Mouse (Mus musculus) forebrain, postnatal 0 days (tissue): ENCODE results near the gene Nupr1. TPM values are rescaled to one million over a fixed set of nuclear protein-coding genes. Genes with fewer than 3 reads are reported as not detected.
A peak's percentile ranks its signal among the peaks of the same experiment; 100 is the strongest.

Source experiments
- ATAC-seq: fragments of 200-750 bp; cut with Nextera tagmentation; 2 replicates; pipeline ENCODE4 v1.8.0; 2017; ENCODE audit warnings: mild to moderate bottlenecking, moderate library complexity
- DNase-seq: peaks from one replicate; pipeline ENCODE4 v3.0.0-alpha.2; 2015
- H3K27ac ChIP-seq: fragments of 300-500 bp; sonication (generic); 2 replicates; pipeline ENCODE4 v1.5.1; 2014; ENCODE audit warnings: low read depth, mild to moderate bottlenecking, antibody characterized with exemption, low read length, moderate library complexity, mixed read lengths
- H3K27me3 ChIP-seq: fragments of 300-500 bp; sonication (generic); 2 replicates; pipeline ENCODE4 v1.6.1; 2014; ENCODE audit warnings: mild to moderate bottlenecking, low read length, mixed read lengths; ENCODE audit not compliant: insufficient read depth
- H3K36me3 ChIP-seq: fragments of 300-500 bp; sonication (generic); 2 replicates; pipeline ENCODE4 v1.6.1; 2014; ENCODE audit warnings: mild to moderate bottlenecking, moderate library complexity; ENCODE audit not compliant: insufficient read depth
- H3K4me1 ChIP-seq: fragments of 300-500 bp; sonication (generic); 2 replicates; pipeline ENCODE4 v1.6.1; 2014; ENCODE audit warnings: antibody characterized with exemption; ENCODE audit not compliant: insufficient read depth
- H3K4me2 ChIP-seq: fragments of 300-500 bp; sonication (generic); 2 replicates; pipeline ENCODE4 v1.6.1; 2014; ENCODE audit warnings: low read depth, mild to moderate bottlenecking, moderate library complexity
- H3K4me3 ChIP-seq: fragments of 300-500 bp; sonication (generic); 2 replicates; pipeline ENCODE4 v1.5.1; 2014; ENCODE audit warnings: low read depth, low read length, mixed read lengths
- H3K9ac ChIP-seq: fragments of 300-500 bp; sonication (generic); 2 replicates; pipeline ENCODE4 v1.6.1; 2014; ENCODE audit warnings: mild to moderate bottlenecking
- H3K9me3 ChIP-seq: fragments of 300-500 bp; sonication (generic); 2 replicates; pipeline ENCODE4 v1.6.1; 2016; ENCODE audit warnings: low read length
- CTCF ChIP-seq: sonication (generic); IDR thresholded peaks from 2 replicates; pipeline ENCODE4 v1.5.1; 2016; ENCODE audit warnings: antibody characterized with exemption, control low read depth, low read depth
- WGBS: fragments of 180-500 bp; shearing (Covaris S2); extraction: QIAGEN DNeasy Blood & Tissue Kit; methylation state at CpG from one replicate; pipeline ENCODE4 v1.1.7; 2014; 5-methylcytosine and 5-hydroxymethylcytosine counted together
- polyA plus RNA-seq: library from polyadenylated mRNA; unstranded; fragments of >200 nt; fragmentation: Nextera tagmentation; extraction: Ambion mirVana; gene quantifications from 2 replicates; pipeline ENCODE4 v1.2.1, GENCODE M21; 2015
- total RNA-seq: library from RNA; depleted of rRNA; stranded (reverse); fragments of >200 nt; gene quantifications from 2 replicates; pipeline ENCODE4 v1.2.3, GENCODE M21; 2014; rRNA removed

The Nupr1 gene
- total RNA-seq, result 4.8 and 7.3 TPM in 2 replicates
- 15.5 and 18.0 TPM in 2 replicates for polyA plus RNA-seq

DNA sequence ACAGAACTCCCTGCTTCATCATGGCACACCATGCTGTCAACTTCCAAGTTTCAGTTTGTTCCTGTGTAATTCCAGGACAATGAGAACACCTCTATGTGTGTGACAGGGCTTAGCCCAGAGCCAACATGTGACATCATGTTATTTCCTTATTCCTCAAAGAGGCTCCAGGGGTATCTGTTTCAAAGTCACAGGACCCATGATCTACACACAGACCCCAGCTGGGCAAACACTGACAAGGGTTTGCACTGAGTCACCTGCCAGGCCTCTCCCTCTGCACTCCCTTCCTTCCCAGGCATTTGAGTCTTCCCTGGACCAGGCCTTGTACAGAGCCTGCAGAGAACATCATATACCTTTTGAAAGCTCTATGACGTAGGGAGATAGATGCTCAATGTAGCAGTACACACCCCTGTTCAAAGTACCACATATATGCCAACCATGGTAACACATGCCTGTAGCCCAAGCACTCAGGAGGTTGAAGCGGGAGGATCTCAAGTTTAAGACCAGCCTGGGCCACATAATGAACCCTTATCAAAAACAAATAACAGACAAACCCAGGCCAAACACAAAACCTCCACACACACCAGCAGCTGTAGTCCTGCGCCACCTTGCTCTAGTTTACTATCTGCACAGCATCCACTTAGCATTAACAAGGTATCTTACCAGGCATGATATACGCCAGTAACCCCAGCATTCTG lies at the start of gene Nupr1:
Nupr1 (minus strand) TSS at position 38 of the 695 bp plus-strand sequence.
- H3K4me2 ChIP-seq, result no peak within 1 kb of the TSS
- H3K9ac ChIP-seq, result no peak within 1 kb of the TSS
- H3K27me3 ChIP-seq, result no peaks in the 10 kb centered on the region
- H3K9me3 ChIP-seq, result no peaks in the 10 kb centered on the region
- no peak for TF ChIP-seq CTCF
- H3K36me3 ChIP-seq, result no peaks in the 10 kb centered on the region
- 94% methylated on average over 4 of the region's 4 CpGs for WGBS
- no peaks in the 10 kb centered on the region for H3K4me1 ChIP-seq
- DNase-seq (no peak), ATAC-seq (no peak)
- H3K27ac ChIP-seq, result no peak within 1 kb of the TSS
- no peak within 1 kb of the TSS for H3K4me3 ChIP-seq

DNA sequence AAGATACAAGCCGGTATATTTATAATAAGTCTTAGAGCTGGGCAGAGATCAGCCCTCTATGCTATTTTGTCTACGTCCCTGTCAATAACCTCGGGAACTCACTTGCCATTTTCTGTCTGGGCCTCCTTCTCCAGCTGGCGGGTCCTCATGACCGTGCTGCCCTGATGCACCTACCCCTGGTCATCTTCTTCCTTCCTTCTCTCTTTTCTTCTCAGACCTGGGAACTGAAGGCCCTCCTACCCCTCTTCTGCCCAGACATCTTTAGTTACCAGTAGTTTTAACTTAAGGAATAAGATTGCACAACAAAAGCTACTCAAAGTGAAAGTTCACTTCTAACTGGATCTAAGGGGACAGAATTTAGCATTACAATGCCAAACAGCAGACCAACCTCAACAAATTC lies 49.0 kb upstream of the Nupr1 start:
- TF ChIP-seq CTCF, result no peak
- Histone ChIP-seq H3K4me3 (no peak overlapping the region), H3K27me3 (no peaks in the 10 kb centered on the region), H3K27ac (no peak overlapping the region), H3K9me3 (no peaks in the 10 kb centered on the region), H3K9ac (no peak overlapping the region), H3K4me1 (no peaks in the 10 kb centered on the region), H3K36me3 (peaks cover 6% of the 10 kb centered on the region; the same call in 1 of the 2 replicates), H3K4me2 (no peak overlapping the region)
- DNase-seq (no peak), ATAC-seq (no peak)
- WGBS, result 90% methylated on average over 5 of the region's 5 CpGs

DNA sequence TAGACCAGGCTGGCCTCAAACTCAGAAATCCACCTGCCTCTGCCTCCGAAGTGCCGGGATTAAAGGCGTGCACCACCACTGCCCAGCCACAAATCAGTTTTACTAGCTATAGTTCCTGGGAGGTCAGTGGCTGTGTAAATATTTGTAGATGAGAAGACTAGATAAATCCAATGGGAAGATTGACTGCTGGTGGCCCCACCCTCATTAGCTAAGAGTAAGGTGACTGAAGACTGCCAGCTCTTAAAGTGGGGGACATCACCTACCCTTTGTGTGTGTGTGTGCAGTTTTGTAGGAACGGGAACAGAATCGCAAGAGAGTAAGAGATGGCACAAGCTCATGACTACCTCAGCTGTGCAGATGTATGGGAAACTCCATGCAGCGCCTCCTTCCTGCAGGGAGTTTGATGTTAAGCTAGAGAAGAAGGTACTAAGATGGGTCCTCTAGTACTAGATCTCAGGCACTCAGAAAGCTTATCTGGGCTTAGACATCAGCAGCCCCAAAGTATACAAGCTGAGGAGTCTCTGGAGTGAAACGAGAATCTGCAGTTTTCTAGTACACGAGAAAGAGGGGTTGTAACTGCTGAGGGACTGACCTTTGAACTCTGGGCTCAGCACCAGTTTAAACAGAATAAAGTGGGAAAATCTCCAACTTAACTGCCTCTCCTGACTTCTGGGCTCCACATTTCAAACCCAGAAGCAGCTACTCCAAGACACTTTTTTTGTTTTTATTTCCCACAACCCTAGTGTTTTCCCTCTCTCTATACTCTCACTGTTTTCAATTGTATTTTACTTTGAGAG lies 48.1 kb upstream of the Nupr1 start:
- Histone ChIP-seq H3K9ac (no peak overlapping the region), H3K4me2 (no peak overlapping the region), H3K36me3 (peaks cover 6% of the 10 kb centered on the region; the same call in 1 of the 2 replicates), H3K27ac (no peak overlapping the region), H3K4me1 (no peaks in the 10 kb centered on the region), H3K4me3 (no peak overlapping the region), H3K9me3 (no peaks in the 10 kb centered on the region), H3K27me3 (no peaks in the 10 kb centered on the region)
- no peak for TF ChIP-seq CTCF
- ATAC-seq (no peak), DNase-seq (no peak)
- WGBS, result 88% methylated on average over 8 of the region's 8 CpGs

DNA sequence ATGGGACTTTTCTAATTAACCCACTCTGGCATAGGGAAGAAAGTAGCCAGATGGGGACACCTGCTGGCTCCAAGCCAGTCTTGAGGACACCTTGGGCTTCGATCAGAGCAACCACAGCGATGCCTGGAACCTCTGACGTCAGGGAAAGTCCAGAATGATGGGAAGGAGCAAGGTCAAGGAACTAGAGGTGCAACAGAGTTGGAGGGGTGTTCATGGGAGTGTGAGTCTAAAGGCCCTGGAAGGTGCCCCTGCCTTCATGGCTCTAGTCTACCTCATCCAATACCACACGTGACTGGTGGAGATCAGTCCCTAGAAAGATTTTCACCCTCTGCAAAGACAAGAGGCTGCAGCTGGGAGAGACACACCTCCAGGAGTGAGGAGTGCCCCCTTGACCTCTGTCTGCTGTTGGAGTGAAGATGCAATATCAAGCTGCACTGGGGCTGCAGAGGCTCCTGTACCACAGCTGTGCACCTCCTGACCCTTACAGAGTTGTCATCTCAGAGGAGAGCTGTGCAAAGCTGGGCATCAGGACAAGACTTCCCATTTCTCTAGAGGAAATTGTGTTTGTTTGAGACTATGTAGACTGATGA lies 46.1 kb upstream of the Nupr1 start:
- Histone ChIP-seq H3K4me2 (no peak overlapping the region), H3K36me3 (peaks cover 17% of the 10 kb centered on the region), H3K9me3 (no peaks in the 10 kb centered on the region), H3K4me3 (no peak overlapping the region), H3K27ac (no peak overlapping the region), H3K4me1 (no peaks in the 10 kb centered on the region), H3K9ac (no peak overlapping the region), H3K27me3 (no peaks in the 10 kb centered on the region)
- no peak for TF ChIP-seq CTCF
- 76% methylated on average over 4 of the region's 4 CpGs for WGBS
- DNase-seq, result no peak
- no peak for ATAC-seq

DNA sequence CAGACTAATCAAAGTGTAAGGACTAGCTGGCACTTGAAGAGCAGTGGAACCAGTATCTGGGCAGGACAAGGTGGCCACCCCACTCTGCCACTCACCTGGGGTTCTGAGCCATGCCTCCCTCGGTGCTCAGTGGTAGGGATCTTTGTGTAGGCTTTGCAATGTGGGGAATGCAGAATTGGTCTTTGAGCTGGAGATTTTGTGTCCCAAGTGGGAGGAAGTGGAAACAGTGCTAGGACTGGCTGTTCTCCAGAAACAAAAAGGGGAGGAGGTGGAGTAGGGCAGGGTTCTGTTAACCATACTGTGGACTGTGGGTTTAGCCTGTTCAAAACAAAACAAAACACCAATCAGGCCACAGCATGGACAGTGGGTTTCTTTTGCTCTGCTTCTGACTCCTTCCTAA lies 45.5 kb upstream of the Nupr1 start, which contains the start of gene Sult1a1:
Sult1a1 (minus strand) TSS at position 226 of the 400 bp plus-strand sequence.
- H3K9me3 ChIP-seq, result no peaks in the 10 kb centered on the region
- ATAC-seq (no peak), DNase-seq (no peak)
- no peak within 1 kb of the TSS for H3K4me3 ChIP-seq
- 62% methylated on average over 1 of the region's 1 CpGs for WGBS
- H3K4me1 ChIP-seq, result no peaks in the 10 kb centered on the region
- no peak within 1 kb of the TSS for H3K4me2 ChIP-seq
- no peak for TF ChIP-seq CTCF
- no peaks in the 10 kb centered on the region for H3K27me3 ChIP-seq
- peak within 1 kb of the TSS; percentile 40; the same call in 1 of the 2 replicates for H3K27ac ChIP-seq
- H3K9ac ChIP-seq, result no peak within 1 kb of the TSS
- H3K36me3 ChIP-seq, result peaks cover 21% of the 10 kb centered on the region

DNA sequence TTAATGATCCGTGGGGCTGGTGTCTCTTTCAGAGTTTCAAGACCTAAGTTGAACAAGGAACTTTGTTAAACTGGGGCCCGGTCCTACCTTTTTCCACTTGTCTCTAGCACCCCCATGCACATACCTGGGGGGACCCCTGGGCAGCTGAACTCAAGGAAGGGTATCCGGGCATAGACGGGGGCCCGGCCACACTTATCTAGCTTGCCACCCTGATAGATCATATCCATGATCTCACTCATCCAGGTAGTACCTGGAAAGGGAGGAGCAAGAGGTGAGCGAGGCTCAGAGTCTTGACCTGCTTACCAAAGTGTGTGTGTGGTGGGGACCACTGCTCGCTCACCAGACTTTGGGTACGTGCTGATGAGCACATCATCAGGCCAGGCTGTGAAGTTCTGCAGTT lies 44.4 kb upstream of the Nupr1 start:
- ATAC-seq (no peak), DNase-seq (no peak)
- Histone ChIP-seq H3K9me3 (no peaks in the 10 kb centered on the region), H3K27ac (no peak overlapping the region), H3K4me3 (no peak overlapping the region), H3K4me2 (no peak overlapping the region), H3K36me3 (peaks cover 29% of the 10 kb centered on the region), H3K4me1 (no peaks in the 10 kb centered on the region), H3K9ac (no peak overlapping the region), H3K27me3 (no peaks in the 10 kb centered on the region)
- 97% methylated on average over 8 of the region's 8 CpGs for WGBS
- no peak for TF ChIP-seq CTCF
